Mouse (Mus musculus) limb, embryonic 14.5 days (tissue): ENCODE data around the gene Wfdc3. TPM values are rescaled to one million over a fixed set of nuclear protein-coding genes. Genes with fewer than 3 reads are reported as not detected.

ENCODE experiments used
- ATAC-seq: fragments of 200-750 bp; cut with Nextera tagmentation; 2 replicates; pipeline ENCODE4 v1.8.0; 2017; ENCODE audit warnings: low read depth, moderate number of reproducible peaks, moderate TSS enrichment; ENCODE audit not compliant: low FRiP score
- DNase-seq: peaks from one replicate; pipeline ENCODE4 v3.0.0-alpha.2; 2015; ENCODE audit warnings: low spot score
- H3K27ac ChIP-seq: fragments of 300-500 bp; sonication (generic); replicated peaks from 2 replicates; pipeline ENCODE4 v1.5.1; 2014; ENCODE audit warnings: low read depth, mild to moderate bottlenecking, low read length, moderate library complexity, mixed read lengths
- H3K27me3 ChIP-seq: fragments of 300-500 bp; sonication (generic); 2 replicates; pipeline ENCODE4 v1.6.1; 2014; ENCODE audit warnings: low read length, mixed read lengths; ENCODE audit not compliant: control insufficient read depth, insufficient read depth
- H3K36me3 ChIP-seq: fragments of 300-500 bp; sonication (generic); 2 replicates; pipeline ENCODE4 v1.6.1; 2014; ENCODE audit warnings: mild to moderate bottlenecking, low read length, moderate library complexity, mixed read lengths; ENCODE audit not compliant: control insufficient read depth, insufficient read depth
- H3K4me1 ChIP-seq: fragments of 300-500 bp; sonication (generic); 2 replicates; pipeline ENCODE4 v1.6.1; 2014; ENCODE audit warnings: antibody characterized with exemption, low read length, mixed read lengths; ENCODE audit not compliant: control insufficient read depth, insufficient read depth
- H3K4me2 ChIP-seq: fragments of 300-500 bp; sonication (generic); replicated peaks from 2 replicates; pipeline ENCODE4 v1.6.1; 2014; ENCODE audit warnings: low read depth, mild to moderate bottlenecking, low read length, moderate library complexity; ENCODE audit not compliant: severe bottlenecking
- H3K4me3 ChIP-seq: fragments of 300-500 bp; sonication (generic); replicated peaks from 2 replicates; pipeline ENCODE4 v1.5.1; 2014; ENCODE audit warnings: low read length
- H3K9ac ChIP-seq: fragments of 300-500 bp; sonication (generic); 2 replicates; pipeline ENCODE4 v1.6.1; 2014; ENCODE audit warnings: mild to moderate bottlenecking, low read depth, low read length, moderate library complexity; ENCODE audit not compliant: severe bottlenecking
- H3K9me3 ChIP-seq: fragments of 300-500 bp; sonication (generic); 2 replicates; pipeline ENCODE4 v1.6.1; 2016; ENCODE audit warnings: low read length; ENCODE audit not compliant: control insufficient read depth
- POLR2A ChIP-seq: fragments of 200-500 bp; IDR thresholded peaks from 2 replicates; pipeline ENCODE4 v1.8.0; 2012; ENCODE audit warnings: inconsistent platforms, mild to moderate bottlenecking, moderate library complexity, borderline replicate concordance; ENCODE audit not compliant: insufficient read depth, insufficient read length; ENCODE audit errors: extremely low read depth
- WGBS: fragments of 180-500 bp; shearing (Covaris S2); extraction: QIAGEN DNeasy Blood & Tissue Kit; methylation state at CpG from one replicate; pipeline ENCODE4 v1.1.7; 2014; 5-methylcytosine and 5-hydroxymethylcytosine counted together
- polyA plus RNA-seq, 2 experiments: library from polyadenylated mRNA; depleted of rRNA in 1 of 2; stranded (reverse) in 1 of 2; unstranded in 1 of 2; fragments of >200 nt; fragmentation: Nextera tagmentation in 1 of 2; extraction: Ambion mirVana in 1 of 2; gene quantifications; 2 replicates each; pipeline versions ENCODE4 v1.2.1 to v1.2.3; 2012 to 2014

The Wfdc3 gene
- polyA plus RNA-seq, 2 experiments, result 0.50 to 0.79 TPM

DNA sequence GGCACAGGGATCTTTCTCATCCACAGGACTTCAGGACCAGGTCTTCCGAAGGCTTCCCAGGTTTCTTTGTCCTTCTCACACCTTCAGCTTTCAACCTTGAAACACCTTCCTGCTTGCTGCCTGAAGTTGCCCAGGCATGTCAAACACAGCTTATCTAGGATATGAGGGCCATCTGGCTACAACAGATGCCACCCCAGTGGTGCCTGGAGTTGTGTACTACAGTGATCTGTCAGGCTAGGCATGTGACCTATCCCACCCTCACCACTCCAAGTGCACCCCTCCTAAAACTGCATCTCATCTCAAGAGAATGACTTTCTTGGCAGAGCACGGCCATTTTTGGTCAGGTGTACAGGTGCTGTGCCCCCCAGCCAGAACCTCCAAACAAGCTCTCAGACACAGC, 15.8 kb upstream of the Wfdc3 start:
- Histone ChIP-seq H3K27me3 (no peaks in the 10 kb centered on the region), H3K9ac (no peak overlapping the region), H3K4me3 (no peak overlapping the region), H3K27ac (no peak overlapping the region), H3K36me3 (peaks cover 92% of the 10 kb centered on the region), H3K9me3 (no peaks in the 10 kb centered on the region), H3K4me1 (no peaks in the 10 kb centered on the region), H3K4me2 (no peak overlapping the region)
- TF ChIP-seq POLR2A, result no peak
- WGBS, result 97% methylated on average over 2 of the region's 2 CpGs
- DNase-seq, result no peak
- ATAC-seq, result no peak

DNA sequence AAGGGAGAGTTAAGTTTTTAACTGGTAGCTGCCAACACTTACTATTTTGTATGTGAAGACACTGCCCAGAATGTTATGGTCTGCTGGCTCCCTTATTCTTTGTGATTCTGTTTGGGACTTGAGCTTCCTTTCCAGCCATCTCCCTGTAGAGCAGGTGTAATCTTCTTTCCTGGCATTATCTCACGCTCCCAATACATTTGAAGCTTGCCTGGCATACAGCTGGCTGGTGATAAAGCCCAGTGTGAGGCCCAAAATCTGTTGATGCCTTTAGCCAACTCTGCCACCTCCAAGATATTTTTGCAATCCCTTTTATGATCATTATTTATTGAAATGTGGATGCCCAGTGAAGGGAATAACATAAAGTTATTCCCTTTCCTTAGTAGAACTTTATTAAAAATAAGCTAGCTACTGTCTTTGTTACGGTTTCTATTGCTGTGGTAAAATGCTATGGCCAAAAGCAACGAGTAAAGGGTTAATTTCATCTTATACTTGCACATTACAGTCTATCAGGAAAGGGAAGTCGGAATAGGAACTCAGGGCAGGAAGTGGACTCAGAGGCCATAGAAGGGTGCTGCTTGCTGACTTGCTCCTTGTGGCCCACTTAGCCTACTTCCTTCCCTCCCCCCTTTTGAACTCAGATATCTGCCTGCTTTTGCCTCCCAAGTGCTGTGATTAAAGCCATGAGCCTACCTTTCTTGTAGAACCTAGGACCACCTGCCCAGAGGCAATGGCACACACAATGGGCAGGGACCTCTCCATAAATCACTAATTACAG, 14.5 kb upstream of the Wfdc3 start:
- H3K9ac ChIP-seq, result no peak overlapping the region
- H3K4me3 ChIP-seq, result no peak overlapping the region
- WGBS, result 89% methylated on average over 4 of the region's 4 CpGs
- peaks cover 92% of the 10 kb centered on the region for H3K36me3 ChIP-seq
- no peak overlapping the region for H3K27ac ChIP-seq
- ATAC-seq (no peak), DNase-seq (no peak)
- no peak overlapping the region for H3K4me2 ChIP-seq
- no peaks in the 10 kb centered on the region for H3K4me1 ChIP-seq
- H3K27me3 ChIP-seq, result no peaks in the 10 kb centered on the region
- no peaks in the 10 kb centered on the region for H3K9me3 ChIP-seq
- TF ChIP-seq POLR2A, result no peak

DNA sequence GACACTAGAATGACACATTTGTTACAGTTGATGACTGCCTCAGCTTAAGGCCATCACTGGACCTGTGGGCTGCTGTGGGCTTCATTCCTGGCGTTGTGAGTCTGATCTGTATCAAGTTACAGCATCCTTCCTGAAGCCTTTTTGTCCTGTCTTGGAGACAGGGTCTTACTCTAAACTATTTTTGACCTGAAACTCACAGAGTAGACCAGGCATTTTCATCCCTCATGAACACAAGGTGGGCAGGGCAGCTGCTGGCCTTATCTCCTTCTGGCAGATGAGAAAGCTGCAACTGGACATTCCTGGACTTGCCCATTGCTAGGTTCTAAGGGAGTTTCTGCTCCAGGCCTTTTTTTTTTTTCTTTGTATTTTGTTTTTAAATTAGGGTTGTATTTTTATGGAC, 13.0 kb upstream of the Wfdc3 start:
- DNase-seq (no peak), ATAC-seq (no peak)
- Histone ChIP-seq H3K27me3 (no peaks in the 10 kb centered on the region), H3K9me3 (no peaks in the 10 kb centered on the region), H3K4me1 (no peaks in the 10 kb centered on the region), H3K36me3 (peaks cover 97% of the 10 kb centered on the region), H3K9ac (no peak overlapping the region), H3K27ac (no peak overlapping the region), H3K4me3 (no peak overlapping the region), H3K4me2 (no peak overlapping the region)
- TF ChIP-seq POLR2A, result no peak
- 60% methylated on average over 1 of the region's 1 CpGs for WGBS

DNA sequence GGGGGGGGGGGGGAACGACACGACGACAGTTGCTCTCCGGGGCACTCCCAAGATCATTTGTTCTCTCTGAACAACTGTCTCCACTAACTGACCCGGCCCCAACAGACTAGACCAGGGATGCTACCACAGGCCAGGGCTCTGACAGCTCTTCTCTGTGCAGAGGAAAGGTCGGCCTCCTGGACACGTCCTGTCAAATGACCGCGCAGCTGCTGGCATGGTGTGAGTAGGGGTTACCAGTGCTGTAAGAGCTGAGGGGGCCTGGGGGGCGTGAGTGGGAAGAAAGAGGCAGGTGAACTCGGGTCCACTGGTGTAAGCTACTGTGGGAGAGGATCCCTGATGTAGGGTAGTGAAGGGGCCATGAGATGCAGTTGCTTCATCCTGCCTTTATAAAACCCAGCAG, 12.1 kb upstream of the Wfdc3 start:
- H3K36me3 ChIP-seq, result peaks cover 96% of the 10 kb centered on the region
- H3K9me3 ChIP-seq, result no peaks in the 10 kb centered on the region
- H3K4me2 ChIP-seq, result no peak overlapping the region
- H3K27me3 ChIP-seq, result no peaks in the 10 kb centered on the region
- H3K9ac ChIP-seq, result no peak overlapping the region
- TF ChIP-seq POLR2A, result no peak
- no peak overlapping the region for H3K4me3 ChIP-seq
- WGBS, result 91% methylated on average over 9 of the region's 11 CpGs
- no peak overlapping the region for H3K27ac ChIP-seq
- ATAC-seq (no peak), DNase-seq (no peak)
- H3K4me1 ChIP-seq, result no peaks in the 10 kb centered on the region

DNA sequence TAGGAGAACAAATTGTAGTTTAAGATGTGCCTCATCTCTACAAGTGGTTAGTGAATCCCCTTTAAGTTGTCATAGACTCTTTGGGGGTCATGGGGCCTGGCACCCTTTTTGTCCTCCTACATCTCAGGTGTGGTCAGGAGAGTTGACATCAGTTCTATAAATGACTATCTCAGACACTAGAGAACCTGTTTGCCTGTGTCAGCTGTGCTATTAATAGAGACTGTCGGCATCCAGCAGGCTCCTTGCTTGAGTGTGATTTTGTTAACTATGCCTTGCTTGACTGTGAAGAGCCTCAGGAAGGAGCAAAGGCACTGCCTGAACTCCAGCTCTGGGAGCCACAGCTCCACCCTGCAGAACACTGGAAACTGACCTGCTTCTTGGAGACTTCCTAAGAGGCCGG, 9.1 kb upstream of the Wfdc3 start:
- peaks cover 96% of the 10 kb centered on the region for H3K36me3 ChIP-seq
- 95% methylated on average over 2 of the region's 2 CpGs for WGBS

More for the DNA sequence above, 9.1 kb upstream of the Wfdc3 start:
- Histone ChIP-seq H3K4me1 (no peaks in the 10 kb centered on the region), H3K9me3 (no peaks in the 10 kb centered on the region), H3K4me3 (no peak overlapping the region), H3K9ac (no peak overlapping the region), H3K27ac (no peak overlapping the region), H3K27me3 (no peaks in the 10 kb centered on the region), H3K4me2 (no peak overlapping the region)
- TF ChIP-seq POLR2A, result no peak
- DNase-seq (no peak), ATAC-seq (no peak)
